Mouse (Mus musculus) splenic B cell, adult 2 months (primary cell): ENCODE data around the gene Cd101.

Experiments used
- DNase-seq: peaks from one replicate; pipeline ENCODE4 v3.0.0-alpha.2; 2011; ENCODE audit warnings: low read depth, low spot score
- H3K27me3 ChIP-seq: 2 replicates; pipeline ENCODE4 v1.6.1; 2012; ENCODE audit warnings: mild to moderate bottlenecking, low read length, moderate library complexity, mixed read lengths; ENCODE audit not compliant: control insufficient read depth, poor library complexity, insufficient read depth, severe bottlenecking
- H3K36me3 ChIP-seq: 2 replicates; pipeline ENCODE4 v1.6.1; 2012; ENCODE audit warnings: mild to moderate bottlenecking, low read length, moderate library complexity, mixed read lengths; ENCODE audit not compliant: control insufficient read depth, poor library complexity, insufficient read depth, severe bottlenecking

The Cd101 gene

DNA sequence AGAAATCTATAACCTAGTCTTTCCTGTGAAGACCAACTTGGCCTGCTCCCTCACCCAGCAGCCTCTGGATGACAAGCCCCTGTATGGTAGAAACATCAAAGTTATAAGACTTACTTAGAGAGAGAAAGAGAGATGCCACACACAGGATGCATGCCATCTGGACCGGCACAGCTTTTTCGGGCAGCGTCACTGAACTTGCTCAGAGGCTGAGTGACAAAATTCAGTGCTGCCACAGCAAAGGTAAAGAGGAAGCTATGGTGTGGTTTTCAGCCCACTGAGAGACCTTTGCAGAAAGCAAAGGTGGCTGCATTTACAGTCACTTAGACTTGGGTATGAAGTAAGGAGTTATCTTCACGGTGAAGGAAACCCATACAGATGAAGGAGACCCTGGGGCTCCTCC is at the start of gene Cd101:
TSS of gene Cd101 (minus strand) at position 218 of the 400 bp plus-strand sequence.
- DNase-seq: peak; percentile 8
- Histone ChIP-seq H3K27me3 (no peaks in the 10 kb centered on the region), H3K36me3 (no peaks in the 10 kb centered on the region)

DNA sequence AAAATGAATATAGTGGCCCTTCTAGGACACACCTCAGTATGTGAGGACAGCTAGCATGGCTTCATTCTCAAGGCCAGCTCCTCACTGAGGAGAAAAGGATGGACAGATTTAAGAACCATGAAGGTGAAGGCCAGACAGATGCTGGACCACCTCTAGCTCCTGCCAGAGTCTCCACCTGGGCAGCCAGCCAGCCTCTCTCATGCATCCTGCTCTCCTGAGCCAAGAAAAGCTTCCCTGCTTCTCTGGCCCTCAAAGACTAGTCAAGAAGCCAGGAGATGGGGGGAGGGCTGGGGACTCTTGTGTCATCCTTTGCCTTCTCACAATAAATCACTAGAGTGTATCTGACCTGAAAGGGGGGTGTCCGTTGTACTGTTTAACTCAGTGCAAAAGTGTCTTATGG is 49.0 kb upstream of the Cd101 start:
- Histone ChIP-seq H3K36me3 (no peaks in the 10 kb centered on the region), H3K27me3 (no peaks in the 10 kb centered on the region)
- DNase-seq: no peak

DNA sequence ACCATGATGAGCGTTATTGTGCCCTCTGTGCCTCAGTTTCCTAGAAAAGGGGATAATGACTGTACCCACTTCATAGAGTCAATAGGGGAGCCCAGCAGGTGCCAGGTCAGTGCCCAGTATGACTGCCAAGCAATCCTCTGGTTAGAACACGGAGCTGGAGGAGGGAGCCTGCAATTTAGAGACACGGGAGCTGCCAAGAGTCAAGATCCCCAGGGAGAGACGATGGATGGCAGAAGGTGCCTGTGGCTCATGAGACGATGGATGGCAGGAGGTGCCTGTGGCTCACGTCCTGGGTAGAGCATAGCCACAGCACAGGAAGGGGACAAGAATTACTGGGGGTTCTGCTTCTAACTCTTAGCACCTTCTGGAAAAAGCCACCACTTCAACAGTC is 48.3 kb upstream of the Cd101 start:
- H3K36me3 ChIP-seq: no peaks in the 10 kb centered on the region

DNA sequence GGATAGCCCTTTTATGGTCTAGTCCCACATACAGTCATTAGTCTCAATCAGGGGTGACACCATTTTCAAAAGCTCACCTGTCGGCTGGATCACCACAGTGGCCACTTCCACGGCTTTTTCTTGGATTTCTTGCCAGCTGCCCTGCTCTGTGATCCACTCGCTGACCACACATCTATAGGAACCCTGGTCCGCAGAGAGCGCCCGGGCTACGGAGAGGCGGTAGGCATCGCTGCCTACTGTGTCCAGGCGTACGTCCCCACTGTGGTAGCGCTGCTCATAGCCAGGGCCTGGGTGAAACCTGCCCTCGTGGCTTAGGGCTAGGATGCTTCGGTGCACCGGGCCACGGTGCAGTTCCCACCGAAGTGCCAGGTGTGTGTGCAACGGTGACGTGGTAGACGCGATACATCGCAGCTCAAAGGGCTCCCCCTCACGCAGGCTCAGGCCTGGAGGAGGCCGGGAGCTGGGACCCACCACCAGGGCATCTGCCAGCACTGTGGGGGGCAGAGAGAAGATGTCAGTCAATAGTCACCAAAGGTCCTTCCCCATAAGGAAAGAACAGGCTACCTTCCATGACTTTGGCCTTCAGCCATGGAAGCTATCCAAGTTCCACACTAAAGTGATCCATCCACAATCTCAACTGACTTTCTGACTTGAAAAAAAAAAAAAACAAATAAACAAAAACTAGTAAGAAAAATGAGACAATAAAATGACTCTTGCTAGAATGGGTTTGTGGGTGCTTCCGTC is 47.8 kb upstream of the Cd101 start:
- Histone ChIP-seq H3K27me3 (no peaks in the 10 kb centered on the region), H3K36me3 (no peaks in the 10 kb centered on the region)
- DNase-seq: no peak

More for the DNA sequence above, 48.3 kb upstream of the Cd101 start:
- no peaks in the 10 kb centered on the region for H3K27me3 ChIP-seq
- no peak for DNase-seq

DNA sequence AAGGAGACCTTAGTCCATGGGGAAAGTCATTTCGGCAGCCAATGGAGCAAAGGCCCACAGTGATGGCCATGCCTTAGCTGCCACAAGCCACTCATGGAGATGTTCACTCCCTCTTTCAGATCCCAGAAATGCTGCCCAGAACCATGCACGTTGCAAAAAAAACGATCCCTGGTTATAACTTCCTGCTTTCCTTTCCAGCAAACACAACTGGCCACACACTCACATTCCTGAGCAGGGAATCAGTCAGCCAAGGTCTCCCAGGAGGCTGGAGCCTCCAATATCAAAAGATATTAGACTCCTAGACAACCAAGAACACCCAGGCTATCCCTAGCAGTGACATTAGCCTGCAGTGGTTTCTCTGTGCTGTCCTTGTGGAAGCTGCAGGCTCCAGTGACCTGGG is 46.5 kb upstream of the Cd101 start:
- H3K36me3 ChIP-seq: no peaks in the 10 kb centered on the region
- no peaks in the 10 kb centered on the region for H3K27me3 ChIP-seq
- DNase-seq: no peak

DNA sequence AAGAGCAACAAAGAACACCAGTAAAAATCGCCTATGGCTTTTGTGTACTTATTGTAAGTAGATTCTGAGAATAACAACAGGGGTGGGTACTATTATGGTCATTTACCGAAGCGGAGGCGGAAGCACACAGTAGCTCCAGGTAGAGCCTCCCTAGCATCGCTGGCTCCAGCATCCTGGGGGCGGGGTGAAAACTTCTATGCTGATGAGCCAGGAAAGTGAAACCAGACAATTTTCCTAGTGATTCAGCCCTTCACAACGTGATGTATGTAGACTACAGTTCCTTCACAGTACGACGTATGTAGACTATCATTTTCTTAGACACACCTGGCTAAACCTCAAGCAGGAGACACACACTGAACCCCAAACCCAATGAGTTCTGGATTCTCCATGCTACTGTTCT is 44.0 kb upstream of the Cd101 start:
- H3K27me3 ChIP-seq: no peaks in the 10 kb centered on the region
- no peaks in the 10 kb centered on the region for H3K36me3 ChIP-seq
- DNase-seq: no peak

DNA sequence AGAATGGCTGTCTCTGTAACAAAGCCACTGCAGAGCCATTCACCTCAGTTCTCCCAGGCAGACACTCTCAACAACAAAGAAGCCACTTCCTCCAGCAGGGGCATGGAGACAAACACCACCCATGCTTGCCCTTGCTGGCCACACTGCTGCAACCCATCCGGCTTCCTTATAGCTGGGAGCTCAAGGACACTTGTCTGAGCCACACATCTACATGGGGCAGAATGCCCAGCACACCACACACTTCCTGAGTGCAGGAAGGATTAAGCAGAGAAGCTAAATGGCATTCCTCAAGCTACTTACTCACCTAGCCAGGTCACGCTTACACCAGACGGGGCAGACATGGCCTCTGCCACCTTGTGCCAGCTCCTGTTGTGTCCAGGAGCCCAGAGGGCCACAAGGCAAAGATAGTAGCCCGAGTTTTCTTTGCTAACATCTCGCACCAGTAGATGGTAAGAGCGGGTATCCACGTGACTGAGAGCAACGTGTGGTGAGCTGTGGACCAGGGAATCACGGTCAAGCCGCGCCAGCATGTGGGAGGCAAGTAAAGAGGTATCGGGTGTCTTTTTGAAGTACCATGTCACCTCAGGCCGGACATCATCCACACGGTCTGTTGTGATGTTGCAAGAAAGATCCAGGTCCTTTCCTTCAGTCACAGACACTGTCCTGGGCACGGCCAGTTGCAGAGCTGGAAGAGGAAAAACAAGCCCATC is 43.3 kb upstream of the Cd101 start:
- DNase-seq: no peak
- Histone ChIP-seq H3K27me3 (no peaks in the 10 kb centered on the region), H3K36me3 (no peaks in the 10 kb centered on the region)

DNA sequence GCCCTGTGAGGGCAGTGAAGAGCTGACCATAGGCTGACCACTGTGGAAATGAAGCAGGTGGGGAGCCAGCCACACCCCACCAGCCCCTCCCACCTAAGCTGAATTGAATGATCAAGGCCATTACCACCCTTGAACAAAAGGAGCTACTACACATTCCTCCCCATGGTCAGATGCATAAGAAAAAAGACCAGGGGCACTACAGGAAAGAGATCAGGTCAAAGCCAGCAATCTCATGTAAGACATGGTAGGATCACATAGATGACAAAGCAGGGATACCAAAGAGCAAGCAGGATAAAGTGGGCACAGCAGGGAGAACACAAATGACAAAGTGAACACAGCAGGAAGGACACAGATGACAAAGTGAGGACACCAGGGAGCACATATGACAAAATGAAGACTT is 42.2 kb upstream of the Cd101 start:
- no peaks in the 10 kb centered on the region for H3K36me3 ChIP-seq
- H3K27me3 ChIP-seq: no peaks in the 10 kb centered on the region
- DNase-seq: no peak

DNA sequence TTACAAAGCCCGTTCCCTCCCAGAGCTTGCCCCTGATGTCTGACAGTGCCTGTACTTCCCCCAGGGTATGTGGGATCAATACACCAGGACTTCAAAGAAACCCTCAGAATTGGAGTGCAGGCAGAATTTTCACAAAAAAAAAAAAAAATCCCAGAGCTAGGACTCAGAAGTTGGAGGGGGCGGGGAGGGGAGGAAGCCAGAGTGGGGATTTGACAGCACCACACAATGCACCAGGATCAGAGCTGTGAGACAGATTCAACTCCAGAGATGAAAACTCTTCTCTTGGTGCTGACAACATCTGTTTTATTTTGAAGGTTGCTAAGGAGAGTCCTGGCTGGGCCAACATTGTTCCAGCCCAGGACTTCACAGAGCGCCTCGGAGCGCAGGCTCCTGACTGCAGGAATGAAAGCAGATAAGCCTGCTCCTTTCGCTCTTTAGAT is 41.5 kb upstream of the Cd101 start:
- no peak for DNase-seq

DNA sequence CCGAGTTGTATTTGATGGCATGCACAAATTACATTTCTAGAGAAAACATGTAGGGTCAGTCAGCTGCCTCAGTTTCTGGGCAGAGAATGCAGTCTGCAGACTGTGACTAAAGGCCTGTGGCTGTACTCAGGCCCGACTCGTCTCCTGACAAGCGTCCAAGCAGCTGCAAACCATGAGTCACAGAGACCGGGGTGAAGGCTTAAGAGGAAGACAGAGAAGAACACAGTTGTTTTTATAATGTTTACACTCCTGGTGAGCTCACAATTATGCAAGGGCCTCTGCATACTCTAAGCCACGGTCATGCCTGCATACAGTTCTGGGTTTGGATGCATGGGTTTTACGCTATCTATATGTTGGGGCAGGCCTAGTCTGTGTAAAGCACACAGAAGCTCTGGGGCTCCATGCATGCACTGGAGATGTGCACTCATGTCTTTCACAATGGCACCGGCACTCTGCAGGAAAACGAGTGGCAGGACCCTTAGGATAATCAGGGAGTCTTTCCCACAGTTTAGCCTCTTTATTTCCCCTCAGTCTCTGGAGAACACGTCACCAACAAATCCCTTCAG is 41.0 kb upstream of the Cd101 start:
- no peaks in the 10 kb centered on the region for H3K27me3 ChIP-seq
- no peaks in the 10 kb centered on the region for H3K36me3 ChIP-seq
- no peak for DNase-seq

More for the DNA sequence above, 41.5 kb upstream of the Cd101 start:
- Histone ChIP-seq H3K36me3 (no peaks in the 10 kb centered on the region), H3K27me3 (no peaks in the 10 kb centered on the region)

DNA sequence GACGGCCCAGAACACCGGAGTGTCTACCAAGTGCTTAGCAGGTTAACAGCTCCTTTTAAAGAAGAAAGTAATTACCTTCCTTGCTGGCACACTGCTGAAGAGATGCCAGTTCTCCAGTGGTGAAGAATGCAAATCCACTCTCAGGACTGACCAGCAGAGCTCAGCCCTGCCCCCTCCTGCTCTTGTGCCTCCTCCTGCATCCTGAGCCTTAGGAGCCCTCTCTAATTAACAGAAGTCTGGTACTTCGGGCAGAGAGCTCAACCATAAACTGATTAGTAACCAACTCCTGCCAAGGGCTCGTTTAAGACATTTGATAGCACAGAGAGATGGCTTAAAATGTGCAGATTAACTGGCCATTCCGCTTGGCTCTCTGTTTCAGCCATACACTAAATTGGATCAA is 39.3 kb upstream of the Cd101 start:
- Histone ChIP-seq H3K36me3 (no peaks in the 10 kb centered on the region), H3K27me3 (no peaks in the 10 kb centered on the region)
- DNase-seq: no peak

DNA sequence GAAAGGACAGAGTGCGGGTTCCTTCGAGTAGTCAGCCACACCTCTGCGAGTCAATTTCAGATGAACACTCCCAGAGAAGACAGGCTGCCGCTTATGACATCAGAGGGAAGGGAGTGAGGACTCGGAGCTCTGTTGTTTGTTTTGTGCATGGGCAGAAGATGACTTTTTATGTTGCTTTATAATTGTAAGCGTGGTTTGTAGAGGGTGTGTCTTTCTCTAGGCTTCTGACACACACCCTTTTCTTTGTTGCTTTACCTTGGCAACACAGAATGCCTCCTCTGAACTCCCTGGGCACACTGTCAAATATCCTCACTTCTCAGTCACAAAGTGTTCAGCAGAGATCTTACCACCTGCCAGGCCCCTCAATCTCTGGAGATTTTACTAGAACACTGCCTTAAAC is 36.8 kb upstream of the Cd101 start:
- no peak for DNase-seq
- no peaks in the 10 kb centered on the region for H3K36me3 ChIP-seq
- H3K27me3 ChIP-seq: no peaks in the 10 kb centered on the region

DNA sequence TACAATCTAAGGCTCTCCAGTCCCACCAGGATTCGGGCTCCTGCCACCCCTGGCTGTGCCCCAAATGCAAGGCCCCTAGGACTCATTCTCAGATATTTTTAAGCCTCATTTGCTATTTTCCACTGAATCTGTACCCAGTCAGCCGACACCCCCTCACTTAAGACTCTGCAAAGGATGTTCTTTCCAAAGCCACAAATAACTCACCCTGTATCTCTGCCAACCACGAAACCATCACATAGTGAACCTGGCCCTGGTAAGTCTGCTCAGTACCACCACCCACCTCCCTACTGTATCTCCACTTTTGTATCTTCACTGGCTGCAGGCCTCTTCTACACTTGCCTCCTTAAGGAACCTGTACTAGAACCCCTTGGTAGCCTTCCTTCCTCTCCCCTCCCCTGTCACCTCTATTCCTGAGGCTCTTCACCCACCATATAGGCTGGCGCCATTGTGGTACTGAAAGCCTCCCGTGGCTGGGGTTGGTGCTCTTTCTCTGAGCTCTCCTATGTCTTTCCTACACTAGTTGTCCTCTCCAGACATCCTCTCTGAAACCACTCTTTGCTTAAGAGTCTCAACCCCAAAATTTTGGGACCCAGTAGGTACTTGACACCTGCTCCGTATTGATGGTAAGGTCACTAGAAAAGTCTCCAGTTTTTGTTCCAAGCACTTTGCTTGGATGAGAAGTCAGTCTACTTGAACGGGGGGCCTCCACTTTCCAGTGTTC is 32.7 kb upstream of the Cd101 start:
- DNase-seq: no peak
- Histone ChIP-seq H3K27me3 (no peaks in the 10 kb centered on the region), H3K36me3 (no peaks in the 10 kb centered on the region)

DNA sequence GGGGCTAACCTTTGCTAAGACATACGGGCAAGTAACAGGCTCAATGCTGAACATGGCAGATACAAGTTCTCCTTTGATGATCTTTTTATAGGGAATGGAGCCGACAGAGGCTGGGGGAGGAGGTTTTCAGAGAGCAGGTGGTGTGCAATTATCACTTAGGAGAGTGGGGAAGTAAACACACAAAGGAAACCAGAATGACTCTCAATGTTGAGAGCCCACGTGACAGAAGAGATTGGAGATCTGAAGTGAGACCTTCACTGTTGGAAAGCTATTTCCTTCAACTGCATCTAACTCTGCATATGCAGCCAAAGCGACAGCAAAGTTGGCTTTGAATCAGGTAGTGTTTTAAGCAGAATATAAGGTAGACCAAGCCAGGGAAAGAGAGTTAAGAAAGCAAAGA is 29.9 kb upstream of the Cd101 start:
- DNase-seq: peak; percentile 20

DNA sequence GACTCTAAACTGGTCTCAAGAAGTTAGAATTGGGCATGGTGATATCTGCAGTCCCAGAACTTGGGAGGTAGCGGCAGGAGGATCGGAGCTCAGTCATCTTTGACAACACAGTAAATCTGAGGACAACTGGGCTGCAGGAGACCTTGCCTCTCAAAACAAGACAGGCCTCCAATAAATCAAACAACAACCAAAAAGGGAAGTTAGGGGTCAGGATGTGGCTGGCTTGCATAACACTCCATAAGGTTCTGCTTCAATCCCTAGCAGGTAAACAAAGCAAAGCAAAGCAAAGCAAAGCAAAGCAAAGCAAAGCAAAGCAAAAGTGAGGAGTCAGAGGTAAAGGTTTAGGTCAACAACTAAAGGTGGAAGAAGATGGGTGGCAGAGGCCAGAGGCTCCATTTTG is 28.8 kb upstream of the Cd101 start:
- peak; percentile 20 for DNase-seq
- no peaks in the 10 kb centered on the region for H3K36me3 ChIP-seq

More for the DNA sequence above, 29.9 kb upstream of the Cd101 start:
- Histone ChIP-seq H3K36me3 (no peaks in the 10 kb centered on the region), H3K27me3 (no peaks in the 10 kb centered on the region)

More for the DNA sequence above, 28.8 kb upstream of the Cd101 start:
- no peaks in the 10 kb centered on the region for H3K27me3 ChIP-seq
